Mouse (Mus musculus) C2C12 (cell line): ENCODE measurements around the gene Schip1.

Source experiments
- CEBPB ChIP-seq: IDR thresholded peaks from one replicate; pipeline ENCODE4 v1.6.1; 2011; ENCODE audit warnings: low read depth, mild to moderate bottlenecking, control low read depth, moderate library complexity
- CTCF ChIP-seq: IDR thresholded peaks from one replicate; pipeline ENCODE4 v1.5.1; 2011; ENCODE audit not compliant: control insufficient read depth, insufficient read depth, insufficient read length
- MYOD1 ChIP-seq: IDR thresholded peaks from one replicate; pipeline ENCODE4 v1.6.1; 2011; ENCODE audit warnings: low read depth; ENCODE audit not compliant: control insufficient read depth, insufficient read length
- MYOG ChIP-seq: IDR thresholded peaks from one replicate; pipeline ENCODE4 v1.6.1; 2011; ENCODE audit not compliant: control insufficient read depth, insufficient read length; ENCODE audit errors: extremely low read depth

DNA sequence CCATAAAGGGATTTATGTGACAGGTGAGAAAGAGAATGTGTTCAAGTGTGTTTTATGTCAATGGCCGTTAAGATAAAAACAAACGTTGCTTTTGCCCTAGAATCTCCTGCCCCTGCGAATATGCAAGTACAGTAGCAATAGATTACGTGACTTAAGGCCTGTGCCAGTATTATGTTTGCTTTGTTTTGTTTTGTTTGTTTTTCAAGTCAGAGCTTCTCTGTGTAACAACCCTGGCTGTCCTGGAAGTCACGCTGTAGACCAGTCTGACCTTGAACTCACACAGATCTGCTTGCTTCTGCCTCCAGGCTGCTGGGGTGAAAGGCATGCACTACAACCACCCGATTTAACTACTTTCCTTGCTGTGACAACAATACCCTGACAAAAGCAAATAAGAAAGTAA lies 197.7 kb downstream of the Schip1 start:
- TF ChIP-seq CTCF, result no peak
- TF ChIP-seq MYOD1, result no peak
- TF ChIP-seq CEBPB, result no peak
- no peak for TF ChIP-seq MYOG
